Mouse (Mus musculus) WW6 (cell line): ENCODE data around the gene Mtss1l.

Experiments used
- DNase-seq: peaks from one replicate; pipeline ENCODE4 v3.0.0-alpha.2; 2013; ENCODE audit warnings: low read depth, low spot score

Mtss1l gene

GRCm38 (mm10) chr8:110740629-110741175 lies 19.4 kb downstream of the Mtss1l start:
- DNase-seq = no peak

GRCm38 (mm10) chr8:110741816-110742451 lies 20.7 kb downstream of the Mtss1l start:
- DNase-seq = no peak

DNA sequence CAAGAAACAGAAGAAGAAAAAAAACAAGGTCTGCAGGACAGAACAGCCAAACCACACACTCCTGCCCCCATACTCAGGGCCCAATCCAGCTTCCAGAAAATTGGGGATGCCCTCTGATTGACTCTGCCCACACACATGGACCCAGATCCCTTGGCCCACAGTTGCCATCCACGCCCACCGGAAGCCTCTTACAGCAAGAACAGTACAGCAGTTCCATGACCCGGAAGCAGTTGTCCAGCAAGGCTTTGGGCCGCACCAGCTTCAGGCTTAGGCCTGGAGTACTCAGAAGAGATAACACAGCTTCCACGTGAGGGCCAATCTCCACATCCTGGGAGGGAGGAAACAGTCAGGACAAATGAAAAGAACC lies 21.2 kb downstream of the Mtss1l start:
- DNase-seq = no peak

- DNase-seq = no peak
Measured at GRCm38 (mm10) chr8:110745162-110745561, 23.9 kb downstream of the Mtss1l start.

- DNase-seq = no peak
Measured at GRCm38 (mm10) chr8:110746661-110747060, 25.4 kb downstream of the Mtss1l start.

DNA sequence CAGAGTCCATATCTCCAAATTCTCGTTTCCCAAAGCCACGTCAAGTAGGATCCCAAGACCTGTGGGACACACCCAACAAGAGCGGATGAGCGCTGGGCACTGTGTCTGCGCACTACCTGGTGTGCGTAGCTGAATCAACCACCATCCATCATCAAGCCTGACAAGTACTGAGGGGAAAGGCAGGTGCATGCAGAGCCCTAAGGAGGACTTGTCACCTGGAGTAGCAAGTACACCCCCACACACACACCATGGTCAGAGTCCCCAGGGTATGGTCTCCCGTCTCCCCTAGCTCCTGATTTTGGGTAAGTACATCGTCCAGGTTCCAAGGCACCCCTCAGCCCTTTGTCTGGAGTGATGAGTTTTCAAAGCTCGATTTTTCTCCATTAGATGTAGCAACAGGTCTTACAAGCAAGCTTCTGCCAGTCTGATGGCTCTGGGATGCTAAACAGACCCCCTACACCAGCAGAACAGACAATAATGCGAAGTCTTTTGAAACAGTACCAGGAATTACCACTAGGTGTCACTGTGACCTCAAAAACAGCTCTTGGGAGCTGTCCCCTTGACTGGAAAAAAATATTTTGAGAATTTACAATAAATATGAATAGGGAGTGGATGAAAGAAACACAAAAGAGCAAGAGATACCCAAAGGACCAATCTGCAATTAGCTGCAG lies 28.4 kb downstream of the Mtss1l start:
- no peak for DNase-seq

- DNase-seq = no peak
Measured at GRCm38 (mm10) chr8:110750269-110750668, 29.0 kb downstream of the Mtss1l start.

DNA sequence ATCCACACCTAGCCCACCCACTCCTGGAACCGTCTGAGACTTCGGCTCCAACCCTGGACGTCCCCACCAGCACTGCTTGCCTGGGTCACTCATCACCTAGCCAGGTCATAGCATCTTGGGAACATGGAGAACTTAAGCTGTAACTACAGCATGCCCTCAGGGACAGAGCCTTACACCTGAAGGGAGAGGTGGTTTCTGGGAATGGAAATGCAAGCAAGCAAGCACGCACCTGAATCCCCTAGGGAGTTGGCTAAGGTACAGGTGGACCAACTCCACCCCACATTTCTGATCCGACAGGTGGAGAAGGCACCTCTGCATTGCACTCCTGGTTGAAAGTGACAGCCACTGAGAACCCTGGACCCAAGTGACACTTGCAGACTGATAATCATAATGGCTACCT lies 30.2 kb downstream of the Mtss1l start:
- no peak for DNase-seq

GRCm38 (mm10) chr8:110754713-110755112 lies 33.4 kb downstream of the Mtss1l start:
- no peak for DNase-seq

DNA sequence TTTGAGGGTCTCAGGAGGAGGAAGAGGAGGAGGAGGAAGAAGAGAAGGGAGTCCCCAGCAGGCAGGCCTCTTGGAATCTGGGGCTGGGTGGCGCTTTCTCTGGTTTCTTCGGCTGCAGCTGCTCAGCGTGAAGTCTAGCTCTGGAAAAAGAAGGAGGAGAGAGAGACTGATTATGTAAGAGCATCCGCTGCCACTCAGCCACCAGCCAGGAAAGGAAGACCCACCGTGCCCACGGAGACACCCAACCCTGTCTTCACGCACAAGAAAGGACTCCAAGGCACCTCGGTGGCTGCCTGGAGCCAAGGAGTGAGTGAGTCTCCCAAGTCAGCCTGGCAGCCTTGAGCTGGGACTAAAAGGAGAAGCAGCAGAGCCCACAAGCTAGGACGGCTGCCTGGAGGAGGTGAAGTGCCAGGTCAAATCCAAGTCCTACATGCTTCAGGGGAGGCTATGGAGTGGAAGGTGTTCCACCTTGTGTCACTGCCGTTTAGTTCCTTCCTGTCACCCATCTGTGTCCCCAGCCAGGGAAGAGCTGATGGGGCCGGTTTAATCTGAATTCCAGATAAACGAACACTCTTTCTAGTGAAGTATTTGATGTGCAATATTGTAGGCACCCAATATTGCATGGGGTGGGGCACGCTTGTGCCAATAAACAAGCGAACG lies 34.4 kb downstream of the Mtss1l start:
- DNase-seq = no peak

- DNase-seq = peak; percentile 73
Measured at GRCm38 (mm10) chr8:110756196-110756595, 34.9 kb downstream of the Mtss1l start.

DNA sequence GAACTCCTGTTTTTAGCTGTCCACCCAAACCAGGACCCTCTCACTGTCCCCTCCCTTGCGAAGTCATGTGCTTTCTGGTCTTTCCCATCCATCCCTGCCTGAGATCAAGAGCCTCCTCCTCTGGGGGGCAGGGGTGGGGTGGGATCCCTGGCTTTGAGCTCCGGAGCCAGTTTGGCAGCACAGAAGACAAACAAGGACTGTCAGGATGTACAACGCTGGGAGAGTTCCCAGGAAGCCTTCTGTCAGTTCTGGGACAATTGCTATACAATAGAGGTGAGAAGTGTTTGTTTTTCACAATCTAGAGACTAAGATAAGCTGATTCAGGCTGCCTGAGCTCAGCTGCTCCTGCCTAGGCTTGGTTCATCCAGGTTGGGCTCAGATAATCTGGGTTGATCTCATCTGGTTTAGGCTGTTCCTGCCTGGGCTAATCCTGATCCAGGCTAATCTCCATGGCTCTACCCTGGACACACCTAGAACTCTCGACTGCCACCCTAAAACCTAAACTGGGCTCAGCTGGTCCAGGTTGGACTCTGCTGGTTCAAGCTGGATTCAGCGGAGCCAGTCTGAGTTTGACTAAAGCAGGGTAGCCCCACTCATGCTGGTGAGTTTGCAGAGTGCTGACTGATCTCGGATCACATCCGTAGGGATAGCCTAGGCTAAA lies 39.1 kb downstream of the Mtss1l start:
- DNase-seq = no peak

DNA sequence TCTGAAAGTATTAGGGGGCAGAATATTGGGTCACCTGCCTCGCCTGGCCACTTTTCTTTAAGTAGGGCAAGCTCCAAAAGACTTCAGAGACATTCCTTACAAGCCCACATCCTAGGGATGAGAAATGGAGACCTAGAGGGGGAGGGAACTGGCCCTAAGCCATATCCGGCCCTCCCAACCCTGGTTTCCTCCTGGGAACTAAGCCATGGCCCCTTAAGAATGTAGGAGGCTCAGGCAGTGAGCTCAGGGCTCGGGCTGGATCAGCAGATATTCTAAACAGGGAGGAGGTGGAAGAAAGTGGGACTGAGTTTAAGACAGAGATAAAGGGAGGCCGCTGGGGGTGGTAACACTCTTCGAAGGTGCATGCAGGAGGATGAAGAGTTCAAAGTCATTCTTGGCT lies 39.9 kb downstream of the Mtss1l start:
- no peak for DNase-seq

- DNase-seq = no peak
Measured at GRCm38 (mm10) chr8:110761988-110762387, 40.7 kb downstream of the Mtss1l start.

- DNase-seq = no peak
Measured at GRCm38 (mm10) chr8:110764671-110765070, 43.4 kb downstream of the Mtss1l start.

DNA sequence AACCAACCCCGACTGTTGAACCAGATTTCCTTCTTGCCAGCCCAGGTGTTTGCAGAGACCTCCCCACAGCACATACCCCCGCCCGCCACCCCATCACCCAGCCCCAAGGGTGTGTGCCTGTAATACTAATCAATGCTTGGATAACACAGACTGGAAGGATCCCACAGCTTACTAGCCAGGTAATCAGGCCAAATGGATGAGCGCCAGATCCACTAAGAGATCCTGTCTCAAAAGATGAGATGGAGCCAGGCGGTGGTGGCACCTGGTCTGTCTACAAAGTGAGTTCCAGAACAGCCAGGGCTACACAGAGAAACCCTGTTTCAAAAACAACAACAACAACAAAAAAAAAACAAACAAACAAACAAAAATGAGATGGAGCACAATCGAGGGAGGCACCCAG lies 46.0 kb downstream of the Mtss1l start:
- DNase-seq = no peak

DNA sequence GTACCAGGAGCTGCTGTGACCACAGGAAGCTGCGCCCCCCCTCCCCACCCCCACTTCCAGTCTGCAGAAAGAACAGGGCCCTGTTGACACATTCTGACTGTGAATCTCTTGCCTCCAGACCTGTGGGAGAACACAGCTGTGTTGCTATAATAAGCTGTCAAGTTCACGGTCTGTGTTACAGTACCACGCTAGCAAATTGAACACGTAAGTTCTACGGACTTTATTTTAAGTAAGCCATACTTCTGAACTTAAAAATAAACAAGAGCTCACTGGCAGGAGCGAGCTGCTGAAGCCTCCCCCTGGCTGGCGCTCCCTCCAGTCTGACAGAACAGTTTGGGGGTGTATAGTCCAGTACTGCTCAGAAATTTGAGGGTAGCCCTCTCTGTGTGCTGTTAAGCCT lies 51.2 kb downstream of the Mtss1l start:
- no peak for DNase-seq

- no peak for DNase-seq
Measured at GRCm38 (mm10) chr8:110774047-110774446, 52.8 kb downstream of the Mtss1l start.

GRCm38 (mm10) chr8:110774725-110775124 lies 53.4 kb downstream of the Mtss1l start:
- no peak for DNase-seq

DNA sequence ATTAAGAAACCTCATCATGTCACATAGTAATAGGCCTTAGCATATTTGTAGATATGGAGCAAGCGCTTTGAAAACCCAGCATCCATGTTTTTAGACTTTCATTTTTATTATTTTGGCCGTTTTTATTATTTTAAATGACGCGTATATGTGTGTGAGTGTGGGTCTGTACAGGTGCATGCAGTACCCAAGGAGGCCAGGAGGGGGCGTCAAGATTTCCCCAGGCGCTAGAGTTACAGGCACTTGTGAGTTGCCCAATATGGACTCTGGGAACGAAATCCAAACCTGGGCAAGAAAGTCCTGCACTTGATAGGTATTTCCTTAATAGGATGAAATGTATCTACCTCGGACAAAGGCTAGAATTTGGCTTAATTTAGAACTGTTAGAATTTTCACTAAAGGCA lies 54.0 kb downstream of the Mtss1l start:
- no peak for DNase-seq

- no peak for DNase-seq
Measured at GRCm38 (mm10) chr8:110775721-110776120, 54.4 kb downstream of the Mtss1l start.

DNA sequence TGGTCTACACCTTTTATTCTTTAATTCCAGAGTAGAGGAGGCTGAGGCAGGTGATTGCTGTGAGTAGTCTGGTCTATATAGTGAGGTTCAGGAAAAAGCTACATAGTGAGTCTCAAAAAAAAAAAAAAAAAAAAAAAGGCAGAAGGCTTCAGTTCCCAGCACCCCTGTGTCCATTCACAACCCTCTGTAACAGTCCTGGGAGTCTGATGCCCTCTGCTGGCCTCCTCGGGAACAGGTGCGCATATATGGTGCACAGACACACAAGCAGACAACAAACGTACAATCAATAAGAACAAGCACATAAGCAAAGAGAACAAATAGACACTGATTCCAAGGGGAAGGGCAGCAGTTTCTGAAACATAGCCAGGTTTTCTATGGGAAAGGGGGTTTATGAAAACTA lies 55.1 kb downstream of the Mtss1l start:
- DNase-seq = no peak
